Mouse (Mus musculus) heart, postnatal 0 days (tissue): Measurements from ENCODE around the gene Krtap1-3.

Experiments
- CTCF ChIP-seq: IDR thresholded peaks from 2 replicates; pipeline ENCODE4 v1.5.1; 2016; ENCODE audit warnings: antibody characterized with exemption, control low read depth, low read depth
- EP300 ChIP-seq: IDR thresholded peaks from 2 replicates; pipeline ENCODE4 v1.6.1; 2016; ENCODE audit warnings: antibody characterized with exemption, low read depth

- TF ChIP-seq CTCF (no peak), EP300 (no peak)
Observed at GRCm38 (mm10) chr11:99609126-99609525, 18.0 kb upstream of the Krtap1-3 start.
